Mouse (Mus musculus) lung, postnatal 36 days (tissue): ENCODE data around the gene Arg2.

Experiments used
- DNase-seq: peaks from one replicate; pipeline ENCODE4 v3.0.0; 2022; ENCODE audit warnings: mixed read lengths

Gene Arg2

GRCm38 (mm10) chr12:79130299-79131177 lies at the start of gene Arg2:
Gene Arg2 (plus strand): TSS chr12:79130777.
- DNase-seq, result peak; percentile 92

GRCm38 (mm10) chr12:79089182-79089812 lies 41.3 kb upstream of the Arg2 start, which contains the start of gene Pigh:
Gene Pigh (minus strand): TSS chr12:79089651.
- peak; percentile 91 for DNase-seq

- peak; percentile 87 for DNase-seq
Measured at GRCm38 (mm10) chr12:79092569-79092968, 38.0 kb upstream of the Arg2 start.

- peak; percentile 53 for DNase-seq
Measured at GRCm38 (mm10) chr12:79097106-79097752, 33.3 kb upstream of the Arg2 start.

- DNase-seq, result peak; percentile 83
Measured at GRCm38 (mm10) chr12:79103773-79104172, 26.8 kb upstream of the Arg2 start.

- peak; percentile 37 for DNase-seq
Measured at GRCm38 (mm10) chr12:79104544-79104943, 26.0 kb upstream of the Arg2 start.

- no peak for DNase-seq
Measured at GRCm38 (mm10) chr12:79105312-79105711, 25.3 kb upstream of the Arg2 start.

- DNase-seq, result no peak
Measured at GRCm38 (mm10) chr12:79118991-79119390, 11.6 kb upstream of the Arg2 start.

GRCm38 (mm10) chr12:79122820-79123219 lies 7.8 kb upstream of the Arg2 start:
- peak; percentile 32 for DNase-seq

GRCm38 (mm10) chr12:79131178-79131675 lies 650 bp downstream of the Arg2 start:
- DNase-seq, result no peak

GRCm38 (mm10) chr12:79131706-79132460 lies 1.3 kb downstream of the Arg2 start:
- DNase-seq, result peak; percentile 52

GRCm38 (mm10) chr12:79134676-79135075 lies 4.1 kb downstream of the Arg2 start:
- DNase-seq, result no peak

- DNase-seq, result no peak
Measured at GRCm38 (mm10) chr12:79135105-79135504, 4.5 kb downstream of the Arg2 start.

GRCm38 (mm10) chr12:79136949-79137348 lies 6.4 kb downstream of the Arg2 start:
- no peak for DNase-seq

GRCm38 (mm10) chr12:79138999-79139398 lies 8.4 kb downstream of the Arg2 start:
- peak; percentile 23 for DNase-seq

GRCm38 (mm10) chr12:79139417-79139816 lies 8.8 kb downstream of the Arg2 start:
- peak; percentile 33 for DNase-seq

- DNase-seq, result peak; percentile 35
Measured at GRCm38 (mm10) chr12:79140811-79141210, 10.2 kb downstream of the Arg2 start.

- DNase-seq, result no peak
Measured at GRCm38 (mm10) chr12:79141384-79141783, 10.8 kb downstream of the Arg2 start.

- DNase-seq, result no peak
Measured at GRCm38 (mm10) chr12:79149653-79150052, 19.1 kb downstream of the Arg2 start.

- no peak for DNase-seq
Measured at GRCm38 (mm10) chr12:79162876-79163275, 32.3 kb downstream of the Arg2 start.

GRCm38 (mm10) chr12:79169173-79169572 lies 38.6 kb downstream of the Arg2 start:
- no peak for DNase-seq

GRCm38 (mm10) chr12:79170421-79170820 lies 39.8 kb downstream of the Arg2 start:
- no peak for DNase-seq
